Mouse (Mus musculus): ENCODE measurements around the gene Myh10.

Gene Myh10

DNA sequence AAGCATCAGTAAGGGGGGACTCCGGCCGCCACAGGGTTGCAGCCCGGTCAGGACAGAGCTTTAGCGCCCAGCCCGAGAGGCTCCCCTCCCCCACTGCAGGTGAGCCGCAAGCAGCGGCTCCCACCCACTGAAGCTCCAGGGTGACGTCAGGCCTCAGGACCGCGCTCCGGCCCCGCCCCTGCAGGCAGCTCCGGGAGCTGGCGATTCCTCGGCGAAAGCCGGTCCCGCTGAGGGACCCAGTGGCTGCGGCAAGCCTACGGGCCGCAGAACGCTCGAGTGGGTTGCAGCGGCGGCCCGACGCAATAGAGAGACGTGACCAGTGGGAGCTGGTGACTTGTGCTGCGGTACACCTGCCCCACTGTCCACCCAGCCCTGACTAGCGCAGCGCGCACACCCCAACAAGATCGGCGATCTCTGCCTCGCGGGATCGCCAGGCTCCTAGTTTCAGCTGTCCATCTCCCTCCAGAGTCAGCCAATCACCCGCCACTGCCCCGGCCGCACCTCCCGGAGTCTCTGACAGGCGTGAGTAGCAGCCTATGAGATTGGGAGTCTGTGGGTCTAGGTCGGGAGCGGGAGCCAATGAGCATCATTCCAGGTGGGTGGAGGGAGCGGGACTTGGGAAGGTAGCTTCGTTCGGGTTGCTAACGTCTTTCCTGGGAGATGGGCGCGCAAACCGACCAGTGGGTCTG, at the start of gene Myh10:
Gene Myh10 (plus strand): TSS at position 239 of the 689 bp plus-strand sequence.
- peak; percentile 99 for DNase-seq

DNA sequence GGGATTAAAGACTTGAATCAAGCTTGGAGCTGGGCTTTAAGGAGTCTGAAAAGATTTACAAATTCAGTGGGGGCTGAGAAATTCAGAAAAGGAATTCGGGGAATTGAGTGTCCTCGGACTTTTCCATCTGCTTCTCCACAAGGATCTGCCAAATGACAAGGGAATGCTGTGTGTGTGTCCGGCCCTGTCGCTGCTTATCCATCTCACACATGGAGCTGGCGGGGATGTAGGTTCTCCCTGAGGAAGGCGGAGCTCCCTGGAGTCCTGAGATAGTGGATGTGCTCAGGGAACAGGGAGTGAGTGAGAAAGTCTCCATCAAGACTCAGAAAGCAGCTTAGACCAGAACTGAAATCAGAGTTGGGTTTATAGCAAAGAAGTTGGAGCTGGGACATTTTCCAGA, 46.6 kb upstream of the Myh10 start:
- DNase-seq, result peak; percentile 24

DNA sequence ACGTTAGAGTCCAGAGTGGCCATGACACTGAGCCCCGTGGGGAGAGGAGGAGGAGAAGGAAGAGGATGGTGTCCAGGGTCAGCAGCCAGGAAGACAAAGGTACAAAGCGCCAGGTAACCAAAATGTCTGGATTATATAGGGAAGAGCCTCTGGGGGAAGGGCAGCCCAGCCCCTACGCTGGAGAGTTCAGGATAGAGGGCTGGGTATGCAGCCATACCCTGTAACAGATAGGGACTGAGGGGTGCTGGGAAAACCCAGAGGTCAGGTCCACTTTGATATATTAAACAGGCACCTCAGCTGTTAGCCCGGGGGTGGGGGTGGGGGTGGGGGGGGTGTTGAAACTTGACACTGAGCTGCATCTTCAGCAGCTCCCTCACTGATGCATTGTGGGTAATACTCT, 43.6 kb upstream of the Myh10 start:
- no peak for DNase-seq

DNA sequence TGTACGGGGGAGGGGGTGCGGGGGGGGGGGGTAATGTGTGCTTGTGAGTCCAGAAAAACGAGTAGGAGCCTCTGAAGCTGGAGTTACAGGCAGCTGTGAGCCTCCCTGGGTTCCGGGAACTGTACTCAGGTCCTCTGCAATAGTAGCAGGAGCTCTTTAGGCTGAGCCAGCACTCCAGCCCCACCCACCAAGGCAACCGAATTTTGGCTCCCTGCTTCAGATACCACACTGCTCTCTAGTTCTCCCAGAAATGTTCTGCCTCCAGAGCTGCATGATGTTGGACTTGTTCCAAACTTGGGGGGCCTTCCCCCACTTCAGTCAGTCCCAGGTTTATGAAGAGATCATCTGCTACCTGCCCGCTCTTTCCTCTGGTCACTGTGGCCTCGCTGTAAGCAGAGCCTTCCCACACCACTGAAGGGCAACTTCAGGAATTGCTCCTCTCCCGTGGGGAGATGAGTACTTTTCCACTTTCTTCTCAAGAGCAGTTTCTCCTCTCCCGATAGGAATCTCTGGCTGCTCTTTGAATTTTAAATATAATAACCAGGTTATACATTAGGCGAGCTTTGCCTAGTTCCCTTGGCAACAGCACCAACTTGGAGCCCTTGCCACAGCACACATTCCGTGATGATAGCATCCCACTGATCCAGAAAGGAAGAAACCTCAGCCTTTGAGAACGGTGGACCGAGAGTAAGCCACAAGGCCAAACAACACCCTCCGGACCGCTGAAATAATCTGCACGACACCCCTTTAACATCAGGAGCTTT, 42.8 kb upstream of the Myh10 start:
- DNase-seq, result no peak

DNA sequence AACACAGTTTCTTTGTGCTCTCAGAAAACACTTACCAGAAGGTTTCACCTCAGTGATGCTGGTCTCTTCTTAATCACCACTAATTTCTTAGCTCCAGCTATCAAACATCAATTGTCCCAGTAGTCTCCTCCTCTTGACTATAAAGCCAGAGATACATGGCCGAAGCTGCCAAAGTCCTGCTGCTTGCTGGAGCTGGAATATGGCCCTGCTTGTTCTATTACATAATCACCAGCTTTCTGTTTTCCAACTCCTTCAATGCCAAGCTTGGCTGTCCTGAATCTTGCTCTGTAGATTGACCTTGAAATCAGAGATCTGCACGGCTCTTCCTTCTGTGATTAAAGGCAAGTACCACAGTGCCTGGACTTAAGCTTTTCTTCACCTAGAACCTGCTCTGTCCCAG, 39.8 kb upstream of the Myh10 start:
- no peak for DNase-seq

DNA sequence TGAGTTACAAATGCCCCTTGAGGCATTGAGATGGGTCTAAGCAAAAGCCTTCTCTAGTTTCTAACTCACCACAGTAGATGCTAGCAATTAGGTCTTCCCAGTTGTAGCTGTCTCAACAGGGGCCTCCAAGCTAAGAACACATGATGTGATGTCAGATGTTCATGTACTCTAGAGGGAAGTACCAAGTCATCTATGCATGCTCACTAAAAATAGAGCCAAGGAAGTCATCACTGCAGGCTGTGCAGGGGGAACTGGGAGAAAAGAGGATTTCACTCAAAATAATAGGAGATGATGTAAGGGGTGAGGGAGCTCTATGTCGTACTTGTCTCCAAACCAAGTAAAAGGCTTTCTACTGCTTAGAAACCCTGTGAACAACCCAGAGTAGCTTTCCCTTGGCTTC, 35.8 kb upstream of the Myh10 start:
- no peak for DNase-seq

DNA sequence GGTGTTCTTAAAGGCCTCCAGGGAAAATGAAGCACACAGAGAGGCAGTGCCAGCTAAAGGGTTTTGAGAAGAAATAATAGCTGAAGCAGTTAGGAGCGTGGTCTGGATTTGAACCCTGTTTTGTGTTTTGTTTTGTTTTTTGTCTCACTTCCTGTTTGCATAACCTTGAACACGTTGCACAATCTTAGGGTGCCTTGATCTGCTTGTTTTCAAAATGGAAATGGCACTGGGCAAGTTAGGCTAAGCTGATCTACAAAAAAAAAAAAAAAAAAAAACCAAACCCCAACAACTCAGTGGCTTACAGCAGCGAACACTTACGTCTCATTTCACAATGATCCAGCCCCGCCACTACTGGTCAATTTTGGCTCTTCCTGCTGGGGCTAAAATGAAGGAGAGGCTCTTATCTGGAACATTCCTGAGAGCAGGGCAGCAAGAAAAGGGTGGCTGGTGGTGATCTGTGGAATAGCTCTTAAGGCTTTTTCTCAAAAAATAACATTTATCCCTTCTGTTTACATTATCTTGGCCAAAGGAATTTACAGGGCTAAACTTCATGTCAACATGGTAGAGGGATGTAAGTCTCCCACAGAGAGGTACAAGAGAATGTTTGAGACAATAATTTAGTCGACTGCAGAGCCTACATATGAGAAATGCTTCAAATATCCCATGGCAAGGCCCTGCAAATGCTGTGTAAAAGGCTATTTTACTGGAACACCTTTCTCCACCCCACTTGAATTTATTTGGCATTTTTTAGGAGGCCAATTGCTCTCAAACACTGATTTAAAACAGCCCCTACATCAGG, 34.3 kb upstream of the Myh10 start:
- DNase-seq, result no peak

DNA sequence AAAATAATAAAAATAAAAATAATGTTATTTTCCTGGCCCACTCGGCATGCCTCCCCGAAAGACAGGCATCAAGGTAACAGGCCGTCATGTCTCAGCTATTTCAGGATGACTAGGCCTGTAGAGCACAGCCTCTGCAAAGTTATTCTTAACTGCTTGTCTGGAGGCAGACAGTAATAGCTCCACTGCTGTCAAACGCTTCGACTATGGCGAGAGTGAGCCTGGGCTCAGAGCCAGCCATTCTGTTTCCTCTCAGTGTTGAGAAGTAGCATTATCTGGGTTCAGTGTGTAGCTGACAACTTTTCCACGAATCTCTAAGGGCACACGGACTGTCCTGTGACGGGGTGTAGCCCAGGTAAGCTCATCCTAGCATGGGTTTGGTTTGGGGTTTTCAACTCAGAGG, 33.5 kb upstream of the Myh10 start:
- DNase-seq, result no peak

DNA sequence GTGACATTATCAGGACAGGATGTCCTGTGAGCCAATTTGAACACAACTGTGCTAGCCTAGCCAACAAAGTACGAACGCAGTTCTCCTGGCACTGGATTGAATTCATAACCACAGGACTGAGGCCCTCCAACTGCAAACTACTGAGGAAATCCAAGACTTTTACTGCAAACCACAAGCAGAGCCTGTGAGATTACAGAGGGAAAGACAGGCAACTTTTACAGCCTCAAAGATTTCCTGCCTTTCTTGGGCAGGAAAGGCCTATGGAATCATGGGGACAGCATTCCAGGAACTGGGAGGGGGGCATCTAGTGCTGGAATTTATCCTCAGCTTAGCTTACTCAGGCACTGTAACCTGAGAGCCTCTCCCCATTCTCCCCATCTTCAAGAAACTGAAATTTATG, 26.0 kb upstream of the Myh10 start:
- no peak for DNase-seq

DNA sequence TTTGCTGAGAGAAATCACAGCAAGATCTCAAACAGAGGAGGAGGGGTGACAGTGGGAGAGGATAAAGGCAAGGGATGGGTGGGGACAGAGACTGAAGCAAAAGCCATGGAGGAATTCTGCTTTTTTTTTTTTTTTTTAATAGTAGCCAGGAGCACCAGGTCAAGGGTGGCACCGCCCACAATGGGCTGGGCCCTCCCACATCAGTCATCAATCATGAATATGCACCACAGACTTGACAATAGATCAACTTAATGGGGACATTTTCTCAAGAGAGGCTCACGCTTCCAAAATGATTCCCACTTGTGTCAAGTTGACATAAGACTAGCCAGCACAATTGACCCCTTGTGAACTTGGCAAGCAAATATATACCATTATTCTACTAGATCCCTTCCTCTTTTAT, 25.1 kb upstream of the Myh10 start:
- DNase-seq, result no peak

DNA sequence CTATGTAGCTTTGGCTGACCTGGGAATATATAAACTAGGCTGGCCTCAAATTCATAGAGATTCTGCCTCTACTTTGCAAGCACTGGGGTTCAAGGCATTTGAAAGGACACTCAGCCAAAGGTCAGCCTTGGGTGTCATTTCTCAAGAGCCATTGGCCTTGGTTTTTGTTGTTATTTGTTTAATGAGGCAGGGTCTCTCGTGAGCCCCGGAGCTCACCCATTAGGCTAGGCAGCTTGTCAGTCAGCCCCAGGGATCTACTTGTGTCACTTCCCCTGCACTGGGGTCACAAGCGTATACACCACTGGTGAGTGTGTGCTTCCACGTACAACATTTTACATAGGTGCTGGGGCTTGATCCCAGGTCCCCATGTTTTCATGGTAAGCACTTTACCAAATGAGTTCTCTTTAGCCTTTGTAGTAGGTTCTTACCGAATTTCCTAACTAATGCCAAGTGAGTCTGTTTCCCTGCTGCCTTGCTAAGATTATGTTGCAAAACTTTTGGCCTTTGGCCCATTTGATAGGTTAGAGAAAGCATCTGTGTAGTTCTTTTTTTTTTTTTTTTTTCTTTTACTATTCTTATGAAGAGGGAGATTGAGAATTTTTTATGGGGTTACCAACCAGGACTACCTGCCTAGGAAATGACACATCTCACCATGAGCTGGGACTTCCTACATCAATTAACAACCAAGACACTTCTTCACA, 18.9 kb upstream of the Myh10 start:
- DNase-seq, result no peak

DNA sequence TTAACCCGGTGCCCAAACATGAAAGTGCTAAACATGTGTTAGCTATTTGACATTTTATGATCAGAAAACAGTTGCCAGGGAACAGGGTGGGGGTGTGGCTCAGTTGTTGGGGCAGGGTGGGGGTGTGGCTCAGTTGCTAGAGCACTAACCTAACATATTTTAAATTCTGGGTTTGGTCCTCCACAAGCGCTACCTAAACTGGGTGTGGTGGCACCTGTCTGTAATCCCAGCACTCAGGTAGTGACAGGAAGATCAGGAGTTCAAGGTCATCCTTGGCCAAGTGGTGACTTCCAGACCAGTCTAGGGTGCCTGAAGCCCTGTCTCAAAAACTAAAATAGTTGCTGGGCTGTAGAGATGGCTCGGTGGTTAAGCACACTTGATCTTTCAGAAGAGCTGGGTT, 17.3 kb upstream of the Myh10 start:
- DNase-seq, result no peak

DNA sequence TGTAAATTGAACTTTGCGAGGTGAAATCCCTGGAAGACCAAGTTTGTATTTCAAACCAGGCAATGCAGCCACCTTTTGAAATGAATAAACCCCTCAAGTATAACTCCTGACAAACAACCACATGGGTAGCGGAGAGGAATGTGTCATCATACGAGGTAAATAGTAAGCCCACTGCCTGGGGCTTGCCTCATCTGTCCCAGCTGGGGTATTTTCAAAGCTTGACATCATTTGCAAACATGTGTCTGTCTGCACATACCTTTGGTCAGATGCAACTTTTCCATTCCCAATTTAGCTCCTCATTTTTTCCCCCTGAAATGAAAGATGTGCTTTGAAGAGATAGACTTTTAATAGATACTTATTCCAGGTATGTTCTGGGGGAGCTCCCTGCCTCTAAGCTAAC, 16.7 kb upstream of the Myh10 start:
- DNase-seq, result no peak

DNA sequence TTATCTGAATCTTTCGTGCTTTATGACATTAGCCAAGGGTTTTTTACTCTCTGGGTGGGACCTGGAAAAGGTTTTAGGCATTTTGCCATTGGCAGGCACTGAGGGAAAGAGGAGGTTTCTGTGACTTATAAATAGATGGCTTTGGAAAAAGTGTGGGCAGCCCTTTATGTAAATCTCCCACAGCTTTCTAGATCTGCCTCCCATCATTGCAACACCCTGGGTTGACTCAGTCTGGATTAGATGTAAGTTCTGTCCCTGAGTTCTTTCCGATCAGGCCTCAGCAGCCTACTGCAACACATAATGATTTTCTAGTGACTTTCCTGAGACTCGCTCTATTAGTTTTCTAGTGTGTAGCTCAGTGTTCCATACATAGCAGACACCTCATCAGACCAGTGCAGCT, 16.1 kb upstream of the Myh10 start:
- DNase-seq, result no peak

DNA sequence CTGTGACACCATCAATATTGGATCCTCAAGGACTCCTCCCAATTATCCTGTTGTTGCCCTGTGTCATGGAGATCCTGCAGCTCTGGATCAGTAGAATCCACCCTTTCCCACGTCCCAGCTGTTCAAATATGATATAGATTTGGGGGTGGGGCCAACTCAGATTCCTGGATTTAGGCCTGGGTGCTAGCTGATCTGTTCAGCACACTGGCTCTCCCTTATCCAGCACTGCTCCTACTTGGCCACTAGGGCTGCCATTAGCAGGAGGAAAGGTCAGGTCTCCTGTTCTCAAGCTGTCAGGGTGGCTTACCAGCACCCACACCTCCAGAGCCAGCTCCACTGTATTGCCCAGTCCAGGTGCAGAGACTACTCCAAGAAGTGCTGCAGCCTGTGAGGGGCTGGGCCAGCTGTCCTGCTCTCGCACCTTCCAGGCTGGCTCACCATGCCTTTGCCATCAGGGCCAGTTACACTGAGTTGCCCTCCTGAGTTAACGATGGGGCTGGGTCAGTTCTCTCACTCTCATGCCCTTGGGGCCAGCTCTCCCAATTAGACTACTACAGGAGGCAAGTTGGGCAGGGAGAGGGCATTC, 10.0 kb upstream of the Myh10 start:
- DNase-seq, result no peak

DNA sequence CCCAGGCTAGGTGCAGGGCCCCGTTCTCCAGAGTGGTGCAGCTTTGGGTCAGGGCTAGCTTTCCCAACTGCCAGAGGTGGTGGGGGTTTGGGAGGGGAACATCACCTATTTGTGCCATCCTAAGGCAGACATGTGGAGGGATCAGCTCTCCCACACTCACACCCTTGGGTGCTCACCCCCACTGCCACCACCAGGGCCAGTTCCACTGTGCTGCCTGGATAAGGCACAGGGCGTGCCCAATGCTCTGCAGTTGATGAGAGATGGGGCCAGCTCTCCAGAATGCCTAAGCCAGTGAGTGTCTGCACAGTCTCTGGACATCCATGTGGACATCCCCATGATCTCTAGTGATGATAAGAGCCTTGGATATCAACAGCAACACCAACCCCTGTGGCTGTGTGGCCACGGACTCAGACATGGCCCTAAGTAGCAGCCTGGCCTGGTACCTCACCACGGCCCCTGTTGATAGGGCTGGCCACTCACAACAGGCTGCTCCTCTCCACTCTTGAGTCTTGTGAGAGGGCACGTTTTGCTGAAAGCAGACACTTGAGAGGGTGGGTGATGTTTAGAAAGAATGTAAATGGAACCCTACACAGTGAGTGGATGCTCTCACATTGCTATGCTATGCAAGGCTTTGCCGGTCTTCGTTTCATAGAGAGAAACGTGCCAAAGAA, 9.1 kb upstream of the Myh10 start:
- no peak for DNase-seq

DNA sequence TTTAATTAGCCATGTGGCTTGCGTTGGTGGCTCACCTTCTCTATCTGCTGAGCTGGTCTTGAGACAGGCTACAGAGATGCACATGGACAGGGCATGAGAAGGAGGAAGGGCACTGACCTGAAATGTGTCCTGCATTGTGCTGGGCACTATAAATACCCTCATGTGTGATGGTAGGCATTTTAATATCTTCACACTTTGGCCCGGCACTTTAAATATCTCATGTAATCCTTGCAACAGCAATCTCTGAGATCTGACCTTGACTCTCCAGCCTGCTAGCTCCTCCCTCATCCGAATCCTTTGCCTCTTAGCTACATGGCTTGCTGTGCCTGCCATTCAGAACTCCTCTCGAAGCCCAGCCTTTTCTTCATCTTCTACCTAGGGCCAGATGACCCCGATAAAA, 5.4 kb upstream of the Myh10 start:
- no peak for DNase-seq

DNA sequence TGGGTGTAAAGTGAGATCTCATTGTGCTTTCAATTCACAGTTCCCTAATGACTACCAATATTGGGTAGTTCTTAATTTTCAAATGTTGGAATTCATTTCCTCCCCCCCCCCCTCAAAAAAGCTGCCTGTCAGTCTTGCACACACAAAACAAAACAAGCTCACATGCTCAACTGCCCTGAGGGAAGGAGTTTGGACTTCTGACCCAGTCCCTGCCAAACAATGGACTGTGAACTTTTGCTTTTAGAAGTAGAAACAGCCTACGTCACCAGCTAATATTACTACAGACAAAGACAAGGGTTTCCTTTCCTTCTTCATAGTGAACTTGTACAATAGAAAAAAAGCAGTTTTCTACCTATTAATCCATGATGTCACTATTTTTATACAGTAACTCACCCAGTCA, 2.1 kb upstream of the Myh10 start:
- DNase-seq, result peak; percentile 41

DNA sequence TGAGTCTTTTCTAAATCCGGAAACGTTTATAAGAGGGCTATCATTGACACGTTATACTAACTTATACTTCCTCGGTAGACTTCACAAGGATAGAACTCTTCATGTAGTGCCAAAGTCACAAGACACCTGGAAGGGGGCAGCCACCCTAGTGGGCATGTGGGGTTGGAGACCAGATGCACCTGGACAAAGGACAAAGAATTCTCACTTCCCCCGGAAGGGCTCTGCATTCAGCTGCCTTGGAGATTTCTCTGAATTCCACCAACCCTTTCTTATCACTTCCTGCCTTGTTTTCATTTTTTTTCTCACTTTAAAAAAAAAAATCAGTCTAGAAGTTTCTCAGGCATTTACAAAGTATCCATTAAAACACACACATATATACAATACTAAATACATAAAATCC, 894 bp upstream of the Myh10 start:
- DNase-seq, result no peak

DNA sequence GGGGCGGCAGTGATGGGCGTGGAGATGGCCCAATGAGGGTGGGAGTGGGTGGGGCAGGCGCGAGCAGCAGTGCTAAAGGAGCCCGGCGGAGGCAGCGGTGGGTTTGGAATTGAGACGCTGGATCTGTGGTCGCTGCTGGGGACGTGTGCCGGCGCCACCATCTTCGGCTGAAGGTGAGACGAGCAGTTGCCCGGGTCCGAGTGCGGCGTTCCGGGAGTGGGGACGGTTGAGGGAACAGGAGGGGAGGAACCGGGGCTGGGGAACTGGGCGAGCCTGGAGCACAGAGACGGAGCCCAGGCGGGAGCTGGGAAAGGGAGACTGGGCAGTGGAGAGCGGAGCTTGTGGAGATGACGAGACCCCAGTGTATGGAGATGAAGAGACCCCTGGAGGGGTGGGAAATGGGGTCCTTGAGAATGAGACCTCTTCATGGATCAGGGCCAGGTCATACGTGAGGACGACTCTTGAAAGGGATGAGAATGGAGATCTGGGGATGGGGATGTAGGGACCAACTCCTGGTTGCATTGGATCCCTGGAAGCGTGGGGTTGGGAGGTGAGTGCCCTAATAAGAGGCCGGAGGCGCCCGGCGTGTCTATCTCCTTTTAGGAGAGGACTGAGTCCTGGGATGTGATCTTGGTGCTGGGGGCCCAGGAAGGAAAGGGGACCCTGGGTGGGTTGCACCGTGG, 792 bp downstream of the Myh10 start:
- no peak for DNase-seq

DNA sequence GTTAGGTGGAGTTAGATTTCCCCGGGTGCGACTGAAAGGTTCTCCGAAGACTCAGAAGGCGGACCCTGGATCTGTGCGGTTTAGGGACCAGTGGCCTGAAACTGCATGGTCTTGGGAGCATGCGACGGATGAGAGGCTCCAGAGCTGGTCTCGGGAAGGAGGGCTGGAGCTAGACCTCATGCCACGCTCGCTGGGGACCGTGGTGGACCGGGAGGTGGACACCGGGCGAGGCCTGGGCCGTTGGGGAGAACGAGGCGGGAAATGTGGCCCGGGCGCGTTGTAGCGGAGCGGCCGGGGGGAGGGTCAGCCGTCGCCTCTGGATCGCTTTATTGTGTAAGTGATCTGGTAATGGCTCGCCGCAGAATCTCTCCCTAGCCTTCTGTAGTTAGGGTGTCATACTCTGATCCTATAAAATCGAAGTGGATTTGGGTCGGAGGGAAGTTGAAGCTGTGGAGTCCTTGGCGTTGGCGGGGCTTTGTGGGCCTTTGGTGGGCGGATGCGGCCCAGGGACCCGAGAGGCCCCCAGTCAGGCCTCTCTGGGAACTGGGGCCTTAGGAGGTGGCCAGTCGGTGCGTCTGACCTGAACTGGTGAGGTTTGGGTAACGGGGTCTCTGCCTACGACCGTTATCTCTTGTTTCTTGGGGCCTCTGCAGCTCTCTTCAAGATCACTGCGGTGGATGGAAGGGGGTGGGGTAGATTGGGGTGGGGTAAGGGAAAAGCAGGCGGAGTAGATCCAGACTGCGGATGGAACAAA, 1.5 kb downstream of the Myh10 start:
- DNase-seq, result peak; percentile 43

All from kidney, adult 18-20 months (tissue).